Mouse (Mus musculus): ENCODE measurements at regions not wholly inside any gene's neighbourhood (a gene's known extent, or its start where the extent isn't known, plus 50 kb on each side); places are given as distances from the start of the nearest gene placed in this dataset.

DNA sequence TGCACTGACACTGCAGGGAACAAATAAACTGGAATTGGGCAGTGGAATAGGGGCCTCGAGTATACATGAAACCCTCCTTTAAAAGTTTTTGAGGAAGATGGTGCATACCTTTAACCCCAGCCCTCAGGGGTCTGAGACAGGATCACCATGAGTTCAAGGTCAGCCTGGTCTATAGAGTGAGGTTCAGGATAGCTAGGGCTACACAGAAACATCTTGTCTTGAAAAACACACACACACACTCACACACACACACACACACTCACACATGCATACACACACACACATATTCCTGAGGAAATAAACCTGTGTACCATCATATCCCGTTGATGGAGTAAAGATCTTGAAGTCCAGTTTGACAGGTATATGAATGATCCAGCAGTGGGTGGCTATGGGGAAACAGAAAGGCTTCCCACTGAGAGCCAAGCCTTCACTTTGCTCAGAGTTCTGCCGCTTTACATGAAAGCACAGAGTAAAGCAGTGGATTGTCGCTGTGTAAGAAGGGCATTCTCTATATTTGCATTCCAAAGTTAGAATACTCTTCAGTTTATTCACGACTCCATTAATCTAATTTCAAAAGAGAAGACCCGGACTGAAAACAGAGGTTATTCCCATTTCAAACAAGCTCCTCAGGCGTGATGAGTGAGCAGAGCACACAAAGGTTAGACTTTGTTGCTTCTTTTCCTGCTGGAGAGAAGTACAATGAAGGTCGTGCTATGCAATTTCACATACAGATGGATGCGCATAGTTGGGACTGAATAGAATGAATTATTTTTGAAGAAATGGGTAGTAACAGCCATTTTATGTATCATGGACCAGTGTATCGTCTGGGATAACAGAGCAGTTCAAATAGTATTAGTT is 508.4 kb downstream of the Olfm4 start:
- no peak for ATAC-seq (ENCODE audit: low read depth)
- no peaks in the 10 kb centered on the region for H3K36me3 ChIP-seq
- 25% methylated on average over 10 of the region's 10 CpGs for WGBS
- H3K9ac ChIP-seq: no peak overlapping the region
- H3K4me1 ChIP-seq (replicated peaks): 0 out of 2 replicates have a peak, but pooled peaks cover 9% of the 10 kb centered on the region
- no peak overlapping the region for H3K4me3 ChIP-seq
- no peak overlapping the region for H3K4me2 ChIP-seq
- no peak overlapping the region for H3K27ac ChIP-seq (replicated peaks)
- no peaks in the 10 kb centered on the region for H3K9me3 ChIP-seq
- no peaks in the 10 kb centered on the region for H3K27me3 ChIP-seq

DNA sequence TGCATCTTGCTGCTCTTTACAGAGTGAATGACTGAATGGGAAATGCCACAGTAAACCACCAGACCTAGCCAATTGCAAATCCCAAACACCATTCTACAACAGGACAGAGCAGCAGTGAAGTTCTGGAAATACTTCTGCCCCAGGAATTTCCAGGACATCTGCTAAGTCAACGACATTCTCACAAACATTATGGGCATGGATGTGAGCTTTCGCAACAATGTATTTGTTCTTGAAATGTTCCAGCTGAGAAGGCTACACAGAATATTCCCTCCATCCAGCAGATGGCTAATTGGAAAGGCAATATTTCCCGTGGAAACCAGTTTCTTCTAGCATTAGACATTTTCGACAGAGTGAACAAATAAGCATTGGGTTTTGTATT is 509.0 kb downstream of the Olfm4 start:
- 0 out of 2 replicates have a peak, but pooled peaks cover 9% of the 10 kb centered on the region for H3K4me1 ChIP-seq (replicated peaks)
- WGBS: 43% methylated on average over 4 of the region's 4 CpGs
- no peaks in the 10 kb centered on the region for H3K9me3 ChIP-seq
- H3K4me3 ChIP-seq: no peak overlapping the region
- no peak overlapping the region for H3K9ac ChIP-seq
- H3K36me3 ChIP-seq: no peaks in the 10 kb centered on the region
- H3K27ac ChIP-seq (replicated peaks): no peak overlapping the region
- no peak for ATAC-seq (ENCODE audit: low read depth)
- no peaks in the 10 kb centered on the region for H3K27me3 ChIP-seq
- no peak overlapping the region for H3K4me2 ChIP-seq

DNA sequence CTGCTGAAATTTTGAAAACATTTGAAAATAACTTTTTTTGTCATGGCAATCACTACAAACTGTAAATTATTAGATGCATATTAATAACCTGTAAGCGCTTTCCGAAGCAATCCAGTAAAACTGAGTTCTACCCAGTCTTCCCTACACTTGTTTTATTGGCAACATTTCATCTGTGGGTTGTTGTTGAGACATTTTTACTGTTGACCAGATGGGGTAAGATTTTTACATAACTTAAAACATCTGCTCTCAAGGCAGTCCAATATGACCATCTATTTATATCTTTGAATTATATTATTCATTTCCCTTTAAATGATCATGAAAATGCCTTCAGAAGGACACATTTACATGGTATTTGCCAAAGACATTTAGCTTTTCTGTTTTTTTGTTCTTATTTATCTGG is 520.5 kb downstream of the Olfm4 start:
- Histone ChIP-seq H3K9ac (no peak overlapping the region), H3K36me3 (no peaks in the 10 kb centered on the region), H3K4me1 (replicated peaks) (no peaks in the 10 kb centered on the region), H3K9me3 (no peaks in the 10 kb centered on the region), H3K27ac (replicated peaks) (no peak overlapping the region), H3K4me3 (no peak overlapping the region), H3K27me3 (no peaks in the 10 kb centered on the region), H3K4me2 (no peak overlapping the region)
- WGBS: 90% methylated on average over 2 of the region's 2 CpGs
- ATAC-seq (ENCODE audit: low read depth): no peak

DNA sequence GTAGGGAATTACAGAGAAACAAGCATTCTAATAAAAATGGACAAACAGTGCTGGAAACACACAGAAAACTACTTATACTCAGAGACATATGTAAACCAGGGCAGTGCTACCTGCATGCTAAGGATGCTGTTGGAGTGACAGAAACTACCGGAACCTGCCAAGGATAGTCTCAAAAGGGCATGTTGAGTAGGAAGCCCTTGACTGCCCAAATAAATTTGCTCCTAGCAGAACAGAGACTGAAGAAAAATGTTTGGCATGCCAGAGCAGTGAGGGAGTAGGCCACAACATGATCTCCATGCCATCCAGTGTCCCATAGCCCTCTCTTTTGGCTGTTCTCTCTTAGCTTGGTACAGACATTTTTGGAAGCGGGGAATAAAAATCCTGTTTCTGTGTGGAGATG is 532.7 kb downstream of the Olfm4 start:
- H3K36me3 ChIP-seq: no peaks in the 10 kb centered on the region
- no peak overlapping the region for H3K27ac ChIP-seq (replicated peaks)
- no peak overlapping the region for H3K4me3 ChIP-seq
- no peak overlapping the region for H3K9ac ChIP-seq
- WGBS: 95% methylated on average over 2 of the region's 2 CpGs
- no peaks in the 10 kb centered on the region for H3K27me3 ChIP-seq
- H3K4me2 ChIP-seq: no peak overlapping the region
- H3K4me1 ChIP-seq (replicated peaks): no peaks in the 10 kb centered on the region
- no peaks in the 10 kb centered on the region for H3K9me3 ChIP-seq
- ATAC-seq (ENCODE audit: low read depth): no peak

DNA sequence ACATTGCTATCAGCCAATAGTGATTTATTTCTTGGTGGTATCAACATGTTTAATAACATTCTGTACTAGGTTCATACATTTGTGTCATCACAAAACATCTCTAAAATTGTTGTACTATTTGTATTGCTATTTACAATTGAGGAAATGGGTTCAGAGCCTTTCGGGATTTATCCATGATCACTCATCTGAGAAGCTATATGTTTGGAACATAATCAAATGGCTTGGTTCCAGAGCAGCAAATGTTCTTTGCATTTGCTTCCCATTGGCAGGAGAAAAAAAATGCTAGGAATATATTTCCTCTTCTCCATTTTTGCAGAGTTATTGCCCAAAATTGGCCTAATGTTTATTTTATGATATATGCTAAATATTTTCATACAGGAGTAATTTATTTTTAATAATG is 537.3 kb downstream of the Olfm4 start:
- no peaks in the 10 kb centered on the region for H3K4me1 ChIP-seq (replicated peaks)
- no peaks in the 10 kb centered on the region for H3K9me3 ChIP-seq
- WGBS: 96% methylated on average over 1 of the region's 1 CpGs
- no peak overlapping the region for H3K27ac ChIP-seq (replicated peaks)
- no peaks in the 10 kb centered on the region for H3K36me3 ChIP-seq
- H3K4me3 ChIP-seq: no peak overlapping the region
- H3K9ac ChIP-seq: no peak overlapping the region
- ATAC-seq (ENCODE audit: low read depth): no peak
- no peak overlapping the region for H3K4me2 ChIP-seq
- H3K27me3 ChIP-seq: no peaks in the 10 kb centered on the region

DNA sequence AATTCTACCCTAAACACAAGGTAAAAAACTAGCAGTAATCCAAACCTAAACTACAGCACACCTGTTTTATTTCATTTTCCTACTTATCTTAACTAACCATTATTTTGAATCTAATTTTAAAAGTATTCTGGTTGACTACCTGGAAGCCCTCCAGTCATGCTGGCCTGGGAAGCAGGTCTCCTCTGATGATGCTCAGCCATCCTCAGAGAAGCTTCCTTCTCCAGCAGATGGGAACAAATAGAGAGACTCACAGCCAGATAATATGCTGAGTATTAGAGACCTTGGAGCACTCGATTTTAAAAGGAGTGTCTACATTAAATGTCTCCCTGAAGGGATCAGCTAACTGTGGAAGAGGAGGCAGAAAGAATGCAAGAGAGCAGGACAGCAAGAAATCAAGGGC is 537.8 kb downstream of the Olfm4 start:
- 83% methylated on average over 1 of the region's 1 CpGs for WGBS
- Histone ChIP-seq H3K9ac (no peak overlapping the region), H3K36me3 (no peaks in the 10 kb centered on the region), H3K9me3 (no peaks in the 10 kb centered on the region), H3K27ac (replicated peaks) (no peak overlapping the region), H3K4me1 (replicated peaks) (no peaks in the 10 kb centered on the region), H3K27me3 (no peaks in the 10 kb centered on the region), H3K4me3 (no peak overlapping the region), H3K4me2 (no peak overlapping the region)
- no peak for ATAC-seq (ENCODE audit: low read depth)

DNA sequence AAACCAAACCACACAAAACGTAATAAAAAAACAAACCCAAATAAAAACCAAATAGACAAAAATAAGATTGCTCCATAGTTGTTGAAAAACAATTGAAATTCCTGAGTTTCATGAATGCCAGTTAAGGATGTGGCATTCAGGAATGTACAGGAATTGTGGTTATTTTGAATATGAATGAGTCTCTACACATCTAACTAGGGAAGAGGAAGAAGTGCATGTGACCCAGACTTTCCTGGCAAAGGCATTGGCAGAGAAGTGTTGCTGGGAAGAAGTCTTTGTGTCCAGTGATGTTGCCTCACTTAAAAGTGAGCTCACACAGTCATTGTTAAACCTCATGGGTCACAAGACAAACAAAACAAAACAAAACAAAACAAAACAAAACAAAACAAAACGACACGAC is 538.7 kb downstream of the Olfm4 start:
- 86% methylated on average over 3 of the region's 3 CpGs for WGBS
- H3K4me1 ChIP-seq (replicated peaks): no peaks in the 10 kb centered on the region
- H3K9me3 ChIP-seq: no peaks in the 10 kb centered on the region
- H3K27ac ChIP-seq (replicated peaks): no peak overlapping the region
- no peak overlapping the region for H3K9ac ChIP-seq
- ATAC-seq (ENCODE audit: low read depth): no peak
- H3K27me3 ChIP-seq: no peaks in the 10 kb centered on the region
- H3K4me3 ChIP-seq: no peak overlapping the region
- H3K4me2 ChIP-seq: no peak overlapping the region
- H3K36me3 ChIP-seq: no peaks in the 10 kb centered on the region

DNA sequence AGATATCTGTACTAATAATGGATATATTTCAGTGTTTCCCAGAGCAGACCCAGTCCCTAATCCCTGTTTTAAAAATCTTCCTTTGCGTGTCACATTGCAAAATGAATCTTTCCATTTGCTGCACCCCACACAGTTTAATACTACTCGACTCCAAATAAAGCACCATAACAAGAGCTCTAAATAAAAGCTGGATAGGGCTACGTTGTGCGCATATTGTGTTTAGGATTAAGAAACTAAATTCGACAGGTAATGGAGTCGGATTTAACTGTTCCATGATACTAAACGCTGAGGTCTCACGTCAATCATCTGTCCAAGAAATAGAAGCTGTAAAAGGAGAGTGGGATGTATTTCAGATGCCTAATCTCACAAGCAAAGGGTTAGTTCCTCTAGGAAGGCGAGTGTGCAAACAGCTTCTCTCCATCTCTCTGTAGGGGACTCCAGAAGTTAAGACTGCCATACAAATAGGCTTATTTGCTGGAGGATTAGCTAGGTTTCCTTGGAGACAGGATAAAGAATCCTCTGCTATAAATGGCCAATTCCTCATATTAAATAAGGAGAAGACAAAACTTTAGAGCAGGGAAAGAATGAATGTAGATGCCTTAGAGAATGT is 544.6 kb downstream of the Olfm4 start:
- 79% methylated on average over 9 of the region's 9 CpGs for WGBS
- H3K9ac ChIP-seq: no peak overlapping the region
- no peaks in the 10 kb centered on the region for H3K36me3 ChIP-seq
- ATAC-seq (ENCODE audit: low read depth): no peak
- H3K4me2 ChIP-seq: no peak overlapping the region
- no peaks in the 10 kb centered on the region for H3K4me1 ChIP-seq (replicated peaks)
- no peak overlapping the region for H3K4me3 ChIP-seq
- no peaks in the 10 kb centered on the region for H3K27me3 ChIP-seq
- H3K9me3 ChIP-seq: no peaks in the 10 kb centered on the region
- H3K27ac ChIP-seq (replicated peaks): no peak overlapping the region

DNA sequence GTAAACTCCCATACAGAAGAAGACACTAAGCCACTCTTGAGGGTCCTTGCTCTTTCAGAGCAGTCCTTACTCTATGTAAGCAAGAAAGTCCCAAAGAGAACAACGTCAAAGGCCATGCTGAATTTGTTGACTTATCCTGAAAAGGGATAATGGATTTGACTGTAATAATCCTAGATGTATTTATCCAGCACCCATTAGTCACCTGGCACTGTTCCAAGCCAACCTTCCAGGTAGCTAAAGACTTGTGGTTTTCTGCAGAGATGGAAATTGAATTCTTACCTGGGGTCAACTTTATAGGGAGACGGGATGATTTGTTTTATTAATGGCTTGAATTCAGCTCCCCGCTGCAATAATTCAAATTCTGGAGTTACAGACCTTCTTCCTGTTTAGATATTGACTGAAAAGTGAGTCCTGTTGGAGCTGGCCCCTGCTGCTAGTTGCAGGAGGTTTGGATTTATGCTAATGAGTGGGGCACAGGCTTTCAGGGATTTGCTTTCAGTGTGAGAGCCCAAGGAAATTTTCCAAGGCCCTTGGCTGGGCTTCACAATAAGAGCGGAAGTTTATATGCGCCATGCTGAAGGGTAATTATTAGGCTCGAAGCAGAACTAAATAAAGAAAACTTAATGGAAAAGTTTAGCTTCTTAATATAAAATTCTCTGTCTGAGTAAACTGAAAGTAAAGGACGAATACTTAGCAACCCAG is 552.3 kb downstream of the Olfm4 start:
- Histone ChIP-seq H3K4me2 (no peak overlapping the region), H3K4me3 (no peak overlapping the region), H3K27ac (replicated peaks) (no peak overlapping the region), H3K9me3 (no peaks in the 10 kb centered on the region), H3K4me1 (replicated peaks) (no peaks in the 10 kb centered on the region), H3K36me3 (no peaks in the 10 kb centered on the region), H3K9ac (no peak overlapping the region), H3K27me3 (no peaks in the 10 kb centered on the region)
- no peak for ATAC-seq (ENCODE audit: low read depth)
- 49% methylated on average over 7 of the region's 7 CpGs for WGBS

DNA sequence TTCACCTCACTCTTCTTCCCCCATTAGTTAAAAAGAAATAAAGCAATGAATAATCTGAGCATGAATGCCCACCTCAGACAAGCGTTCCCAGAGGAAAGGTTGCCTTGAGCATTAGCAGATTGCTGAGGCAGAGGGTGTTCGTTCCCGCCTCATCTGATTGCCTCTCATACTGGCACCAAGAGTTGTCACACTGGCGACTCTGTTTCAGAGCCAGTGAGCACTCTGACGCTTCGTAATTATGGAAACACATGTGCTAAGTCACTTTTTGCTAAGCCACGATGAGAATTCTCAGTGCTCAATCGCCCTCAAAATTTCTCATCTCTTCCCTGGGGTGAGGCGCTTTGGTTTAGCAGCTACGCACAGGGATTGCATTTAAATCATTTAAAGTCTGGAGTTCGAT is 576.1 kb downstream of the Olfm4 start:
- H3K4me1 ChIP-seq (replicated peaks): peaks cover 5% of the 10 kb centered on the region; the same call in 1 of the 2 replicates
- H3K36me3 ChIP-seq: no peaks in the 10 kb centered on the region
- ATAC-seq (ENCODE audit: low read depth): no peak
- no peaks in the 10 kb centered on the region for H3K27me3 ChIP-seq
- H3K9ac ChIP-seq: no peak overlapping the region
- no peak overlapping the region for H3K27ac ChIP-seq (replicated peaks)
- no peak overlapping the region for H3K4me3 ChIP-seq
- H3K4me2 ChIP-seq: no peak overlapping the region
- WGBS: 64% methylated on average over 11 of the region's 11 CpGs
- H3K9me3 ChIP-seq: no peaks in the 10 kb centered on the region
